Mouse (Mus musculus) limb, embryonic 14.5 days (tissue): ENCODE data around the gene Golga2. TPM values are rescaled to one million over a fixed set of nuclear protein-coding genes. Genes with fewer than 3 reads are reported as not detected.

ENCODE experiments used
- ATAC-seq: fragments of 200-750 bp; cut with Nextera tagmentation; 2 replicates; pipeline ENCODE4 v1.8.0; 2017; ENCODE audit warnings: low read depth, moderate number of reproducible peaks, moderate TSS enrichment; ENCODE audit not compliant: low FRiP score
- DNase-seq: peaks from one replicate; pipeline ENCODE4 v3.0.0-alpha.2; 2015; ENCODE audit warnings: low spot score
- H3K27ac ChIP-seq: fragments of 300-500 bp; sonication (generic); replicated peaks from 2 replicates; pipeline ENCODE4 v1.5.1; 2014; ENCODE audit warnings: low read depth, mild to moderate bottlenecking, low read length, moderate library complexity, mixed read lengths
- H3K27me3 ChIP-seq: fragments of 300-500 bp; sonication (generic); 2 replicates; pipeline ENCODE4 v1.6.1; 2014; ENCODE audit warnings: low read length, mixed read lengths; ENCODE audit not compliant: control insufficient read depth, insufficient read depth
- H3K36me3 ChIP-seq: fragments of 300-500 bp; sonication (generic); 2 replicates; pipeline ENCODE4 v1.6.1; 2014; ENCODE audit warnings: mild to moderate bottlenecking, low read length, moderate library complexity, mixed read lengths; ENCODE audit not compliant: control insufficient read depth, insufficient read depth
- H3K4me1 ChIP-seq: fragments of 300-500 bp; sonication (generic); 2 replicates; pipeline ENCODE4 v1.6.1; 2014; ENCODE audit warnings: antibody characterized with exemption, low read length, mixed read lengths; ENCODE audit not compliant: control insufficient read depth, insufficient read depth
- H3K4me2 ChIP-seq: fragments of 300-500 bp; sonication (generic); replicated peaks from 2 replicates; pipeline ENCODE4 v1.6.1; 2014; ENCODE audit warnings: low read depth, mild to moderate bottlenecking, low read length, moderate library complexity; ENCODE audit not compliant: severe bottlenecking
- H3K4me3 ChIP-seq: fragments of 300-500 bp; sonication (generic); replicated peaks from 2 replicates; pipeline ENCODE4 v1.5.1; 2014; ENCODE audit warnings: low read length
- H3K9ac ChIP-seq: fragments of 300-500 bp; sonication (generic); 2 replicates; pipeline ENCODE4 v1.6.1; 2014; ENCODE audit warnings: mild to moderate bottlenecking, low read depth, low read length, moderate library complexity; ENCODE audit not compliant: severe bottlenecking
- H3K9me3 ChIP-seq: fragments of 300-500 bp; sonication (generic); 2 replicates; pipeline ENCODE4 v1.6.1; 2016; ENCODE audit warnings: low read length; ENCODE audit not compliant: control insufficient read depth
- POLR2A ChIP-seq: fragments of 200-500 bp; IDR thresholded peaks from 2 replicates; pipeline ENCODE4 v1.8.0; 2012; ENCODE audit warnings: inconsistent platforms, mild to moderate bottlenecking, moderate library complexity, borderline replicate concordance; ENCODE audit not compliant: insufficient read depth, insufficient read length; ENCODE audit errors: extremely low read depth
- WGBS: fragments of 180-500 bp; shearing (Covaris S2); extraction: QIAGEN DNeasy Blood & Tissue Kit; methylation state at CpG from one replicate; pipeline ENCODE4 v1.1.7; 2014; 5-methylcytosine and 5-hydroxymethylcytosine counted together
- polyA plus RNA-seq, 2 experiments: library from polyadenylated mRNA; depleted of rRNA in 1 of 2; stranded (reverse) in 1 of 2; unstranded in 1 of 2; fragments of >200 nt; fragmentation: Nextera tagmentation in 1 of 2; extraction: Ambion mirVana in 1 of 2; gene quantifications; 2 replicates each; pipeline versions ENCODE4 v1.2.1 to v1.2.3; 2012 to 2014

The Golga2 gene
- polyA plus RNA-seq, 2 experiments, result 32.4 to 63.1 TPM

- Histone ChIP-seq H3K4me3 (no peak overlapping the region), H3K9ac (no peak overlapping the region), H3K36me3 (peaks cover 96% of the 10 kb centered on the region), H3K27ac (no peak overlapping the region), H3K4me2 (no peak overlapping the region), H3K27me3 (no peaks in the 10 kb centered on the region), H3K9me3 (no peaks in the 10 kb centered on the region), H3K4me1 (no peaks in the 10 kb centered on the region)
- WGBS, result 48% methylated on average over 8 of the region's 8 CpGs
- peak; percentile 51 for ATAC-seq
- no peak for TF ChIP-seq POLR2A
- DNase-seq, result peak; percentile 42
Measured at GRCm38 (mm10) chr2:32304145-32304832, 17.1 kb downstream of the Golga2 start.

GRCm38 (mm10) chr2:32305668-32306067, 18.5 kb downstream of the Golga2 start:
- 90% methylated on average over 5 of the region's 5 CpGs for WGBS
- DNase-seq (no peak), ATAC-seq (no peak)
- Histone ChIP-seq H3K9ac (no peak overlapping the region), H3K27me3 (no peaks in the 10 kb centered on the region), H3K4me3 (no peak overlapping the region), H3K27ac (no peak overlapping the region), H3K36me3 (peaks cover 98% of the 10 kb centered on the region), H3K9me3 (no peaks in the 10 kb centered on the region), H3K4me2 (no peak overlapping the region), H3K4me1 (peaks cover 4% of the 10 kb centered on the region)
- no peak for TF ChIP-seq POLR2A

GRCm38 (mm10) chr2:32306176-32306575, 19.0 kb downstream of the Golga2 start:
- no peak for DNase-seq
- no peaks in the 10 kb centered on the region for H3K27me3 ChIP-seq
- ATAC-seq, result no peak
- peaks cover 96% of the 10 kb centered on the region for H3K36me3 ChIP-seq
- no peak overlapping the region for H3K4me2 ChIP-seq
- TF ChIP-seq POLR2A, result no peak
- peaks cover 10% of the 10 kb centered on the region for H3K4me1 ChIP-seq
- no peak overlapping the region for H3K4me3 ChIP-seq
- WGBS, result 82% methylated on average over 9 of the region's 9 CpGs
- no peak overlapping the region for H3K9ac ChIP-seq
- no peak overlapping the region for H3K27ac ChIP-seq
- H3K9me3 ChIP-seq, result no peaks in the 10 kb centered on the region

GRCm38 (mm10) chr2:32307247-32307798, 20.1 kb downstream of the Golga2 start:
- no peaks in the 10 kb centered on the region for H3K27me3 ChIP-seq
- H3K4me1 ChIP-seq, result peaks cover 16% of the 10 kb centered on the region
- H3K4me3 ChIP-seq, result no peak overlapping the region
- DNase-seq, result no peak
- no peak for ATAC-seq
- TF ChIP-seq POLR2A, result no peak
- peaks cover 85% of the 10 kb centered on the region for H3K36me3 ChIP-seq
- H3K27ac ChIP-seq, result no peak overlapping the region
- H3K9me3 ChIP-seq, result no peaks in the 10 kb centered on the region
- WGBS, result 87% methylated on average over 6 of the region's 6 CpGs
- no peak overlapping the region for H3K4me2 ChIP-seq
- no peak overlapping the region for H3K9ac ChIP-seq

GRCm38 (mm10) chr2:32307941-32308760, 21.0 kb downstream of the Golga2 start:
- no peak overlapping the region for H3K27ac ChIP-seq
- no peaks in the 10 kb centered on the region for H3K27me3 ChIP-seq
- no peak for ATAC-seq
- peak; percentile 55 for DNase-seq
- no peak for TF ChIP-seq POLR2A
- H3K4me3 ChIP-seq, result no peak overlapping the region
- no peak overlapping the region for H3K4me2 ChIP-seq
- H3K9me3 ChIP-seq, result no peaks in the 10 kb centered on the region
- peaks cover 83% of the 10 kb centered on the region for H3K36me3 ChIP-seq
- WGBS, result 54% methylated on average over 8 of the region's 8 CpGs
- H3K9ac ChIP-seq, result no peak overlapping the region
- peaks cover 16% of the 10 kb centered on the region for H3K4me1 ChIP-seq
